Mouse (Mus musculus) testis, adult 2 months (tissue): ENCODE measurements around the gene Sgf29.

ENCODE experiments used
- CTCF ChIP-seq: fragments of 200-500 bp; IDR thresholded peaks from 2 replicates; pipeline ENCODE4 v1.5.1; 2012; ENCODE audit warnings: low read depth, mild to moderate bottlenecking, inconsistent platforms, low read length, moderate library complexity; ENCODE audit not compliant: control insufficient read depth, insufficient read depth, insufficient replicate concordance
- POLR2A ChIP-seq: fragments of 200-500 bp; IDR thresholded peaks from 2 replicates; pipeline ENCODE4 v1.6.1; 2012; ENCODE audit warnings: low read depth, mild to moderate bottlenecking, inconsistent platforms, low read length, moderate library complexity; ENCODE audit not compliant: control insufficient read depth

GRCm38 (mm10) chr7:126657522-126657921, 8.4 kb downstream of the Sgf29 start:
- TF ChIP-seq POLR2A: no peak
- TF ChIP-seq CTCF: no peak
